Mouse (Mus musculus): ENCODE measurements around the gene Serpinb9b.
"Not testable (repeated sequence)": the region's sequence is repeated elsewhere in the genome, so short reads cannot be mapped to it uniquely, and the experiment has no call there.

Serpinb9b gene

DNA sequence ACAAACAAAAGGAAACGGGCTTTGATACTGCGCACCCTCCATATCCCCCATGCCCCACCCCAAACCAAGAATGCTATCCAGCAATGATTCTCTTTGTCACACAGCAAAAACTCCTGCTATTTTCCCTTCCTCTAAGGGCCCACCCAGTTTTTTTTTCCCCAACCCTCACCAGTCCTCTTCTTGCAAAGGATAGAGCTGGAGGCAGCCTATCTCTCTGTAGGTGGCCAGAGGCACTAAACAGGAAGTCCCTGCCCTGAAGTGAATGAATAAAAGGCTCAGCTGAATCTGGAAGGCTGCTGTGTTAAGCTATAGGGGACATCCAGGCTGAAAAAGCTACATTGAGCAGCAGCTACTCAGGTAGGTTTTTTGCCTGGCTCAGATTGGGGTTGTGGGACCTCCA lies at the start of gene Serpinb9b:
TSS of gene Serpinb9b (plus strand) at position 173 of the 400 bp plus-strand sequence.
- no peak for DNase-seq (ENCODE audit: low spot score)

DNA sequence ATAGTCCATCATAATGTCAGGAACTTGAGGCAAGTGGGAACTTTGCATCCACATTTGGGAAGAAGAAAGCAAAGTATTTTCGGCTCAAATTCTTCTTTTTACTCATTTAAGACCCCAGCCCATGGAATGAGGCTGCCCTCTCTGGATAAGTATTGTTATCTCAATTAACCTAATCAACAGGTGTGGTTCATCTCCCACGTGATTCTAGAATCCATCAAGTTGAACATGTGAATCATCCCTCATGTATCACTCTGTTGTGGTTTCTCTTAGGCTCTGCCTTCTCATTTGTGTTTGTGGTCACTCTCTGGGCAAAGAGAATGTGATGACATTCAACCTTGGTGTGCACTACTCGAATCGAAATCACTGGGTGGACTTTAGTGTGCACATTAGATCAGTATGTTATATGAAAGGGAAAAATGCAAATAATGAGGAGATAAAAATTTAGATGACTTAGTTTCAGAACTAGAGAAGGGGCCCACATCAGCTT lies 44.6 kb upstream of the Serpinb9b start:
- no peak for DNase-seq (ENCODE audit: low spot score)

DNA sequence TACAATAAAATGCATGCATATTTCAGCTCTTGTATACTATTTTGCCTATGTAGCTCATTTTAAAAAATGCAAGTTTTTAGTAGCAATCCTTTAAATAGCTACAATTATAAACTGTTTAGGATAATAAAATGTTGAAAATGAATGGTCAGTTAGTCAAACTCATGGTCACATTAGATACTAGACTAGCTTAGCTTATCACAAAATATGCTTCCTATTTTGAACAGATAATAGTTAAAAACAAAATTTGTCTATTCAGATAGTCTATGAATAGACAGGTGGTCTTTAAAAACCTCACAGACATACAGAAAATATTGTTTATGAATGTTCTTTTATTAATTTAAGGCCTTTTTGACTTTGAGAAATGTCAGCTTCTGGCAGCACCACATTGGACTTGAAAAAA lies 41.0 kb upstream of the Serpinb9b start:
- no peak for DNase-seq (ENCODE audit: low spot score)

DNA sequence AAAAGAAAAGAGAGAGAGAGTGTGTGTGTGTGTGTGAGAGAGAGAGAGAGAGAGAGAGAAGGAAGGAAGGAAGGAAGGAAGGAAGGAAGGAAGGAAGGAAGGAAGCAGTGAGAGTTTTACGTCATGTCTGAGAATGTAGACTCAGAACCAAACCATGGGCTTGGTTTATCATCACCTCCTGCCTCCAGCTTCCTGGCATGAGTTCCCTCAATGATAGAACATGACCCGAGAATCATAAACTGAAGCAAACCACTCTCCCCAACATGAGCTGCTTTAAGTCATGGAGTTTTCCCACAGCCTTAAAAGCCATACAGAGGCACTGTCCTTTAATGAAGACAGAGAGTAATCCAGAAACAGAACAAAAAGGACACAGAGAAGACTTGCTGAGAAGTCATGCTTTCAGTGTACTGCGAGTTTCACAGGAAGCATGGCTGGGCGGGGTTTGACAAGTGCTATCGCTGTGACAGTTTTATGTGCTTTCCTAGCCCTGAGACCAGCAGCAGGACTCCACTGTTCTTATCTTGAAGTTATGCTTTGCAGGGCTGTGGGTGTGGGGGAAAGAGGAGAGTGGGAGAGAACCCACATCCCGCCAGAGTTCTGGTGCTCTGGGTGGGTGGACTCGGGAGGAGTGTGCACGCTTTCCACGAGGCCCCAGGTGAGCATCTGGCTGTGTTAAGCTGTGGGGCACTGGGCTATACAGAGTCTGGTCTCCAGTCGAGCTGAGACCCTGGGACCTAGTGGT lies 33.9 kb upstream of the Serpinb9b start:
- DNase-seq (ENCODE audit: low spot score): no peak

DNA sequence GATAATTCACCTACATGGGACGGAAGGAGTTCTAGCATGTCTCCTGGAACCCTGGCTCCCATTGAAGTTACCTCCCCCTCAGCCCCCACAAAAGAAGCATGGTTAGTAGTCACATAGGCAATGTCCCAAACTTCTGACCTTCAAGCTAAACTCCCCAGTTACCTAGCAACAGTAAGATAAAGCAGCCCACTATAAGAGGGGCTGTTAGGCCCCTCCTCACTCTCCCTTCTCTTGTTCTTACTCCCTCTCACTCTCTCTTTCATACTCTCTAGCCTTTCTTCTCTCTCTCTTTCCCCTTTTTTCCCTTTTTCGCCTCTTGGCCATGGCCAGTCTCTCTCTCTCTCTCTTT lies 33.3 kb upstream of the Serpinb9b start:
- DNase-seq (ENCODE audit: low spot score): no peak

DNA sequence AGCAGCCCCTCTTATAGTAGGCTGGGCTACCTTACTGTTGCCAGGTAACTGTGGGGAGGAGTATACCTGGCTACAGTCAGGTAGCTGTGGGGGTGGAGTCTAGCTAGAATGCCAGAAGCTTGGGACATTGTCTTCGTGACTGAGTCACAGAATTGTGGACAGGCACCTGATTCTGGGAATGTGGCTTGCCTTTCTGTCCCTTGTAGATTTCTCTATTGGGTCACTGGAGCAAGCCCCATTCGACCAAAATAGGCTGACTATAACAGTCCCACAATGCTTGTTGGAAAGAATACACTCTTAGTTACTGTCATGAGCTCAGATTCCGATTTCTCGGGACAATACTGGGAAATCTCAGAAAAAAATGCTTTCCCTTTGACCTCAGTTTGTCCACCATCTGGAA lies 32.2 kb upstream of the Serpinb9b start:
- DNase-seq (ENCODE audit: low spot score): no peak

DNA sequence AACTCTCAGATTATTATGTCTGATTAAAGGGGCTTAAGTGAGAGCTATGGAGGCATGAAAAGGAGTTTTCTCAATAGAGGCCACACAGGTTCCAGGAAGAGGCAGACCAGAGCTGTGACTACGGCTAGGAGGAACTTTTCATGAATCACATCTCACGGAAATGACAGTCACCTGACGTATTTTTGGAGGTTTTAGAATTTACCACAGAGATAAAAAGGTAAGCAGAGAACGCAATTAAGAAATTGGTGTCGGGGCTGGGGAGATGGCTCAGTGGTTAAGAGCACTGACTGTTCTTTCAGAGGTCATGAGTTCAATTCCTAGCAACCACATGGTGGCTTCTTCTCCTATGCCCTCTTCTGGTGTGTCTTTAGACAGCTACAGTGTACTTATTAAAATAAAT lies 25.9 kb upstream of the Serpinb9b start:
- DNase-seq (ENCODE audit: low spot score): no peak

DNA sequence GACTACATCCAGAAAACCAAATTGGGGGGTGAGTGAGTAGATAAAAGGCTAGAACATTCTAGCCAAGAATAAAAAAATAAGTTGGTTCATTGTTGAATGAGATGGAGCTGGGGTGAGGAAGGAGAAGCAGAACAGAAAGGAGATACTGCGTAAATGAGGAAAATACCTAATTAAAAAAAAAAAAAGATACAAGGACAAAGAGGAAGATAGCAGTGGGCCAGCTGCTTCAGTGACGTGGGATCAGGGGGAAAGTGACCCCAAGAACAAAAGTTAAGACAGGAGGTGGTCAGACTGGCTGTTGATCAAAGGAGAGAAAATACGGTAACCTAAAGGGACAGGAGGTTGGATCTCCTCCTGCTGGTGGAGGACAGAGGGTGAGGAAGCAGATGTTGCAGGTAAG lies 24.3 kb upstream of the Serpinb9b start, which contains the start of gene Serpinb9:
TSS of gene Serpinb9 (plus strand) at position 301 of the 400 bp plus-strand sequence.
- no peak for DNase-seq (ENCODE audit: low spot score)

DNA sequence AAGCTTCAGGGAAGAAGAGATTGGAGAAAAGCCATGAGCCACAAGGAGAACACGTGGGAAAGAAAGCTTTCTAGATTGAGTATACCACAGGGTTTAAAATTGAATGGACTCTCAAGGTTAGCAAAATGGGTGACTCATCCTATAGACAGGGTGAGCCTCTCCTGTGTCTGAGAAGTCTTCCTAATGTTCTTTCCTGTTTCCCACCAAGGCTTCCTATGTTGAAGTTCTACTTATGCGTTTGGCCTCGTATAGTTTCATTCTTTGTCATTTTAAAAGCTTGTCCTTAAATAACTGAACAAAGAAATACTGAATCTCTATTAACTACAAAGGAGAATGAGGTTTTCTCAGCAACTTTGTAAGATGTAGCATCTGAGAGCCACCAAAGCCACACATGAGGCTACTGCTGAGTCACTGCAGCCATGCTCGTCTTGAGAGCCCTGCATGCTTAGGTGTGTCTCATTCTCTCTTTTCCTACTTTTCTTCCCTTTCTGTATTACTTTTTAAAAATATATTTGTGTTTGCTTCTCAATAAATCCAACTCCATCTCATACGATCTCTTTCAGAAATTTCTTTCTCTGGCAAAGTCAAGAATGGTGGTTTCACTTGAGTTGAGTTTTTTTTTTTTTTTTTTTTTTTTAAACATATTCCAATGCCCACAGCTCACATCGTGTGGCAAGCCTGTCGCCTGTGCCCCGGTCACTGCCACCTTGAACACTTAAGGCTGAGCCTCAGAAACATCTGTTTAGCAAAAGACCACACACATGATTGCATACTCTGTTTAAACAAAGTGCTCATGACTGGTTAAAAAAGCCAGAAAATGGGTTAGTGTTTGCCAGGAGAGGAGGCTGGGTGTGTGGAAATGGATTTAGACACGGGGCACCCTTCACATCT lies 23.4 kb upstream of the Serpinb9b start:
- DNase-seq (ENCODE audit: low spot score): no peak

DNA sequence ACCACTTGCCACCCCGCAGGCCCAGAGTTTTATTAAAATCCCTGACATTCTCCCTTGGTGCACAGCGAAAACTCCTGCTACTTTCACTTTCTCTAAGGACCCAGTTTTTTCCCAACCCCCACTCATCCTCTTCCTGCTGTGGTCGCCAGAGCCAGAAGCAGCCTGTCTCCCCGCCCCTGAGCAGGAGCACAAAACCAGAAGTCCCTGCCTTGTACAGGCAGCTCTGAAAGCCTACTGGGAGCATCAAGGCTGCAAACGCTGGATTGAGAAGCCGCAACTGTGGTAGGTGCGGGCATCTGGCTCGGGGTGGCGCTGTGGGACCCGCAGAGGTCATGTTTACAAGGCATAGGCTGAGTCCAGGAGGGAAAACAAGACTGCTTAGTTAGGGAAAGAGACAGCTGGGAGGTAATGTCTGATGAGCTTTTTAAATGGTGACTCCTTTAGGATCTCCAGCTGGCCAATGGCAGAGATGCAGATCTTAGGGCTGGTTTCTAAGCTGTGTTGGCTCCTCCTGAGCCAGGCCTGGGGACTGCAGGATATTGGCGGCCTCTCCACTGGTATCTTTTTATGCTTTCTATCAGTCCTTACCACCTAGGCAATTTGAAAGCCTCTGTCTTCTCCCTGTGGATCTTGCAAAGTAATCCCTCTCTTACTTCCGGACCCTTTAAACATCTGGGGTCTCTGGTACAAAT lies 22.7 kb upstream of the Serpinb9b start:
- peak; percentile 28 for DNase-seq (ENCODE audit: low spot score)

DNA sequence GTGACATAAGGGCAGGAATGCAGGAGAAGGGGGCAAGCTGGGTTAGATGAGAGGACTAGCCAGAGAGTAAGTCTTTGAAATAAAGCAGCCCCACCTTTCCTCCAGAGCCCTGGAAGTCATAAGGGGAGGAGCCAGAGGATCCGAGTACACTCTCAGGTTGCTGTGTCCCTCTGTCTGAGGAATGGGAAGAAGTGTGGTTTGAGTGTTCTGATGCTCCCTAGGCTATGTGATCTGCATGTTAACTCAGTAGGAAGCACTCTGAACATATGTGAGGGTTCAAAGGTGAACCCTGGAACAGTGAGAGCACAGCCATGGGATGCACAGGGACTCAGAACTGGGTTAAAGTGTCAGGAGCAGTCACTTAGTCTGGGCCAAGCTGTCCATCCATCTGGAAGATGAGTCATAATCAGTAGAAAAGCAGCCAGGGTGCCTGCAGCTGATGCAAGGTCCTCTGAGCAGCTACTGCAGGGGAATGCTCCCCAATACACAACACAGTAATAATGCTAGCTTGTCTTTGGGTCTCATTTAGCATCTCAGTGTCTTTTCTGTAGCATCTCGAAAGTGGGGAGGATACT lies 21.6 kb upstream of the Serpinb9b start:
- DNase-seq (ENCODE audit: low spot score): no peak

DNA sequence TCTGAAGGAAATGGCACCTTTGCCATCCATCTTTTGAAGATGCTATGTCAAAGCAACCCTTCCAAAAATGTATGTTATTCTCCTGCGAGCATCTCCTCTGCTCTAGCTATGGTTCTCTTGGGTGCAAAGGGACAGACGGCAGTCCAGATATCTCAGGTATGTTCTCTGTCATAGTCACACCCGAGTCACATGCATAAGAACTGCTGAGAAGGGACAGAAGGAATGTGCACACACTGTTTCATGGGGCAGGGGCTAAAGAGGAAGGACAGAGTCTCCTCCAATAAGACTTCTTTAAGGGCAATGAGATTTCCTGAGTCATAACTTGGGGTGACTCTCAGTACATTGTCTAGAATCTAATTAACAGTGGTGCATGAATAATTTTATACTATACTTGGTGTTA lies 20.7 kb upstream of the Serpinb9b start:
- no peak for DNase-seq (ENCODE audit: low spot score)

DNA sequence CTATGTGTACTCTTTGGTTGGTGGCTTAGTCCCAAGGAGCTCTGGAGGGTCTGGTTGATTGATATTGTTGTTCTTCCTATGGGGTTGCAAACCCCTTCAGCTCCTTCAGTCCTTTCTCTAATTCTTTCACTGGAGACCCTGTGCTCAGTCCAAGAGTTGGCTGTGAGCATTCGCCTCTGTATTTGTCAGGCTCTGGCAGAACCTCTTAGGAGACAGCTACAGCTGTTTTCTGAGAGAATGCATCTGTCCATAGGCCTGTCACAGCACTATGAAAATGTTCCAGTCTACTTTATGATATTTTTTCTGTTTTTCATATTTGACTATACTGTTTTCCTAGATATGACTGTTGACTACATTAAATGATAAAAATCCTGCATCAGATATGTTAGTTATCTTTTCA lies 14.8 kb upstream of the Serpinb9b start:
- no peak for DNase-seq (ENCODE audit: low spot score)

DNA sequence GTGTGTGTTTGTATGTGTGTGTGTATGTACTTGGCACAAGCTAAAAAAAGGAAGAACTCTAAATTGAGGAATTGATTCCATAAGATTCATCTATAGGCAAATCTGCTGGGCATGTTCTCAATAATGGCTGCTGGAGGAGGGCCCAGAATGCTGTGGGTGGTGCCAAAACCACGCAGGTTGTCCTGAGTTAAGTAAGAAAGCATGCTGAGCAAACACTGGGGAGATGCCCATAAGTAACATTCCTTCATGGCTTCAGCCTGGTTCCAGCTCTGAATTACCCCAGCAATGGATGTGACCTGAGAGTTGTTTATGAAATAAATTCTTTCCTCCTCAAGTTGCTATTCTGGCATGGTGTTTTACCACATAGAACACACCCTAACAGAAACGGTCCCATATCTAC lies 13.9 kb upstream of the Serpinb9b start:
- DNase-seq (ENCODE audit: low spot score): no peak

DNA sequence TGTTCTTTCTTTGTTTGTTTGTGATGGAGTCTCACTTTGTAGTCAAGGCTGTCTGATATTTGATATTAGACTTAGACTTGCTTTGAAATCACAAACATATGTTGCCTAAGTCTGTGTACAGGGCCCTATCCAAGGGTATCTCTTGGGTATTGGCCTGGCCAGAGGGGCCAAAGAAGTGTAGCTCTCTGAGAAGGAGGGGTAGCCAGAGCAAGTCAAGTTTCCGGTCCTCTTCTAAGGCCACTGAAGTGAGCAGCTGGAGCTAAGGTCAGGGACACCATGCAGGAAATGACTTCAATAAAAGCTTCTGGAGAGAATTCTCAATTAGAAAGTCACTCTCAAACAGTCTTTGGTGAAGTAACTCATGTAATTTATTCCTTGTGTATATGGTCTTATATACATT lies 4.8 kb upstream of the Serpinb9b start:
- no peak for DNase-seq (ENCODE audit: low spot score)

DNA sequence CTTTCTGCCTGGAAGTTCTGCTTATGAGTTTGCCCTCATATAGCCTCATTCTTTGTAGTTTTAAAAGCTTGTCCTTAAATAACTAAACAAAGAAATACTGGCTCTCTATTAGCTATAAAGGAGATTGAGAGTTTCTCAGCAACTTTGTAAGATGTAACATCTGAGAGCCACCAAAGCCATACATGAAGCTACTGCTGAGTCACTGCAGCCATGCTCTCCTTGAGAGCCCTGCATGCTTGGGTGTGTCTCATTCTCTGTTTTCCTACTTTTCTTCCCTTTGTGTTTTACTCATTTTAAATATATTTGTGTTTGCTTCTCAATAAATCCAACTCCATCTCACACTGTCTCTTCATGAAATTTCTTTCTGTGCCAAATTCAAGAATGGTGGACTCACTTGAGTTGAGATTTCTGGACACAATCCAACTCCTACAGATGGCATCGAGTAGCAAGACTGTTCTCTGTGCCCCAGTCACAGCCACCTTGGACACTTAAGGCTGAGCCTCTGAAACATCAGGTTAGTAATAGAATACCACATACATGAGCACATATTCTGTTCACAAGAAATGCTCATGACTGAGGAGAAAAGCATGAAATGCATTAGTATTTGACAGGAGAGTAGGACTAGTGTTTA lies 674 bp upstream of the Serpinb9b start:
- no peak for DNase-seq (ENCODE audit: low spot score)

DNA sequence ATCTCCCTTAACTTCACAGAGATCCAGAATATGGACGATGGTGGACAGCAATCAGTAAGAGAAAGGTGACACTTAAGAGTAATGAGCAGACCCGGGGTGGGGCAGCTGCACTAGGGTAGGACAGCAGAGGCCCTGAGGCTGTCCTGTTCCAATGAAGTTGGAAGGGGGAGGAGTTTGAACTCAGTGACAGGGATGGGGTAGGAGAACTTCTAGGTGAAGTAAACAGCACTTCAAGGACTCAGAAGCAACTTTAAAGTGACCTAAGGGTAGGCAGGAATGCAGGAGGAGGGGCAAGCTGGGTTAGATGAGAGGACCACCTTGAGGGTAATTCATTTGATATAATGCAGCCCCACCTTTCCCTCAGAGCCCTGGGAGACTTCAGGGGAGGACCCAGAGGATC lies 930 bp downstream of the Serpinb9b start:
- DNase-seq (ENCODE audit: low spot score): no peak

DNA sequence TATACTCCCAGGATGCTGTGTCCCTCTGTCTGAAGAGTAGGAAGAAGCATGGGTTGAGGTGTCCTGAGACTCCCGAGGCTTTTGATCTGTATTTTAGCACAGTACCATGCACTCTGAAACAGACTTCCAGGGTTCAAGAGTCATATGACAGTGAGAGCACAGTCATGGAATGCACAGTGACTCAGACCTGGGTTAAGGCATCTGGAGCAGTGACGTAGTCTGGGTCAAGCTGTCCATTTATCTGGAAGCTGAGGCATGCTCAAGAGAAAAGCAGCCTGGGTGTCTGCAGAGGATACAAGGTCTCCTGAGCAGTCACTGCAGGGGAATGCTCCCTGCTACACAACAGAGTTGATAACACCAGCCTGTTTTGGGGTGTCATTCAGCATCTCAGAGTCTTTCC lies 1.3 kb downstream of the Serpinb9b start:
- no peak for DNase-seq (ENCODE audit: low spot score)

DNA sequence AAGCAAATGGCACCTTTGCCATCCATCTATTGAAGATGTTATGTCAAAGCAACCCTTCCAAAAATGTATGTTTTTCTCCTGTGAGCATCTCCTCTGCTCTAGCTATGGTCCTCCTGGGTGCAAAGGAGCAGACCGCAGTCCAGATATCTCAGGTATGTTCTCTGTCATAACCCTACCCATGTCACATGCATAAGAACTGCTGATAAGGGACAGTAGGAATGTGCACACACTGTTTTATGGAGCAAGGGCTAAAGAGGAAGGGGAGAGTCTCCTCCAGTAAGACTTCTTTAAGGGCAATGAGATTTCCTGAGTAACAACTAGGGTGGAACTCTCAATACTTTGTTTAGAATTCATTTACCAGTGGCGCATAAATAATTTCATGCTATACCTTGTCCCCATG lies 2.3 kb downstream of the Serpinb9b start:
- DNase-seq (ENCODE audit: low spot score): not testable (repeated sequence)

DNA sequence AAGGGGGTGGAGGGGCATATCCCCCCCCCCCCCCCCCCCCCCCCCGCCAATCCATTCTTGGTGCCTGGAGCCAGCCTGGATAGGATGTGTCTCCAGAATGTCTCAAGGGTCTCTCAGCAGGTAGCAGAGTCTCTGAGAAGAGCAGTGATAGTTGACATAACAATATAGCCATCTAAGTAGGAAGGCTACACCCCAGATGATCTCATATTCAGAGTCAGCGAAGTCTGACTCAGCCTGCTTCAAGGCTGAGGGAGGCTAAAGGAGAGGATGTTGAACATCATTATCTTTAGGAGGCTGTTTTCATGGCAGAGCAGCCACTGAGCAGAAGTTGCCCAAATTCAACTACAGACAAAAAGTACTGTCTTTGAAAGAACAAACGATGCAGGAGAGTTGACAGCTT lies 3.1 kb downstream of the Serpinb9b start:
- no peak for DNase-seq (ENCODE audit: low spot score)

DNA sequence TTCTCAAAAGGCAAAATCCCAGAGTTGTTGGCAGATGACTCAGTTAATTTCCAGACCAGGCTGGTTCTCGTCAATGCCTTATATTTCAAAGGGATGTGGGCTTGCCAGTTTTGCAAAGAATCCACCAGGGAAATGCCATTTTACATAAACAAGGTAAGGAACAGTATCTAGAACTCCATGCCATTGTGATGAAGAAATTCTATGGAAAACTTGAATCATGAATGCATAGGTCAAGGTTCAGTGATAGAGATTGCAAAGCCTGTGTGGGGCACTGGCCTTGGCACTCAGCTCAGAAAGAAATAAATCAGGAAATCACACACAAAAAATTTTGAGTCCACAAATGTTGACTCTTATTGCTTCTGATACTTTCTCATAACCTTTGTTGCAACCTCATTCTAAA lies 8.3 kb downstream of the Serpinb9b start:
- no peak for DNase-seq (ENCODE audit: low spot score)

DNA sequence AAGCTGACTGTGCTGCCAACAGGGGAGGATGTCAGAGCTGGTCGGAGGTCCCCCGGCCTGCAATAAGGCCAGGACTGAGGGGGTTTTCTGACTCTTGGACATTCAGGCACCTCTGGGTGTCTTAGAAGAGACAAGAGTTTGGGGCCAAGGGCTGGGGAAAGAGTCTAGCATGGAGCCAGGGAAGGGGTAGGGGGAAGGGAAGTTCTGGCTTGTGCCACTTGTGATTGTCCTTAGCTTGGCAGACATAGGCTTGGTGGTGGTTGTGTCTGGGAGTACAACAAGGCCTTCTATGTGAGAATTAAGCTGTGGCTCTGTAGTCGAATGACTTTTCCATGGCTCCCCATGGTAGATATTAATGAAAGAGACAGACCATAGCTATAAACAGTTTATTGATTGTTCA lies 16.3 kb downstream of the Serpinb9b start:
- DNase-seq (ENCODE audit: low spot score): no peak
